Mouse (Mus musculus): ENCODE measurements around the gene Tspan8.

The Tspan8 gene

GRCm38 (mm10) chr10:115834017-115834416 lies 17.4 kb downstream of the Tspan8 start:
- no peak for DNase-seq (ENCODE audit: low spot score in 2 of 2)

GRCm38 (mm10) chr10:115846930-115847329 lies 30.3 kb downstream of the Tspan8 start:
- no peak for DNase-seq (ENCODE audit: low spot score in 2 of 2)

- DNase-seq (ENCODE audit: low spot score in 2 of 2): no peak
Observed at GRCm38 (mm10) chr10:115848511-115848910, 31.9 kb downstream of the Tspan8 start.

- no peak for DNase-seq (ENCODE audit: low spot score in 2 of 2)
Observed at GRCm38 (mm10) chr10:115860210-115860880, 43.7 kb downstream of the Tspan8 start.

GRCm38 (mm10) chr10:115861967-115862366 lies 45.3 kb downstream of the Tspan8 start:
- DNase-seq (ENCODE audit: low spot score in 2 of 2): no peak

- DNase-seq (ENCODE audit: low spot score in 2 of 2): no peak
Observed at GRCm38 (mm10) chr10:115882757-115883156, 66.1 kb downstream of the Tspan8 start.

- no peak for DNase-seq (ENCODE audit: low spot score in 2 of 2)
Observed at GRCm38 (mm10) chr10:115891924-115892323, 75.3 kb downstream of the Tspan8 start.

GRCm38 (mm10) chr10:115892973-115893372 lies 76.3 kb downstream of the Tspan8 start:
- no peak for DNase-seq (ENCODE audit: low spot score in 2 of 2)

- no peak for DNase-seq (ENCODE audit: low spot score in 2 of 2)
Observed at GRCm38 (mm10) chr10:115894045-115894444, 77.4 kb downstream of the Tspan8 start.

GRCm38 (mm10) chr10:115896764-115897163 lies 80.1 kb downstream of the Tspan8 start:
- no peak for DNase-seq (ENCODE audit: low spot score in 2 of 2)

GRCm38 (mm10) chr10:115897235-115897634 lies 80.6 kb downstream of the Tspan8 start:
- DNase-seq (ENCODE audit: low spot score in 2 of 2): no peak
